ENCODE assay signal across 12 mouse cellular contexts in the genomic region with DNA sequence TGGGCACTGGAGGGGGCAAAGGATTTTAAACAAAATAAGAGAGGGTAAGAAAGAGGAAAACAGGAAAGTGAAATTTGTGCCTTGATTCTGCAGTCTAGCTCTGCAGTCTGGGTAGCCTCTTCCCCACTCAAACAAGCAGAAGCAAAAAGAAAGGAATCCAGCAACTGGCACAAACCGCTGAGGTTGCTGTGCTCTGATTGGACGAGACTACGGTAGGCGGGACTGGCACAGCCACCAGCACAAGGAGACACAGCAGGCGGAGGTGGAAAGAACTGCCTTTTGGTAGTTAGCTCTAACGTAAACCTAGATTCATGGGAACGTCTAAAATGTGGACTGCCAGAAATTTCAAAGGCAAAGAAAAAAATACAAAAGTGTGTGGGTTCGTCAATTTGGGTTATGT. TPM values are rescaled to one million over a fixed set of nuclear protein-coding genes. Genes with fewer than 3 reads are reported as not detected.
DNase-seq lines count a peak whose midpoint lies in the region; ATAC-seq and TF ChIP-seq lines count a peak whose summit lies in the region.
"Had no signal": no experiment of that assay in that cellular context is flagged by ENCODE, and none has a peak within 500 bp of the region (broad histone marks: within the 10 kb centered on the region; RNA-seq: fewer than 3 reads in every experiment).

No protein-coding gene starts in this region.

- WGBS in forebrain, embryonic 10.5 days: 2% methylated on average over 8 of the region's 8 CpGs
- WGBS in kidney, embryonic 15.5 days: 3% methylated on average over 8 of the region's 8 CpGs

- peak; percentile 10 for DNase-seq in 416B (ENCODE audit: low read depth)
- peak; percentile 78 for DNase-seq in cerebellum, adult 11 months
- DNase-seq in forebrain, embryonic 10.5 days (ENCODE audit: extremely low spot score, low spot score): peak; percentile 64
- DNase-seq in adipocyte (ENCODE audit: low spot score): no peak
- no peak for DNase-seq in right cerebral cortex, postnatal 25 days
- no peak for DNase-seq in layer of hippocampus, adult 2 months (ENCODE audit: low spot score in 2 of 2)
- DNase-seq: kidney, adult 8-10 months; liver had no signal

- H3K27ac ChIP-seq in forebrain, embryonic 10.5 days: no peak overlapping the region
- H3K27ac ChIP-seq in kidney, embryonic 15.5 days: no peak overlapping the region
- no peak overlapping the region for H3K27ac ChIP-seq in layer of hippocampus, adult 2 months

- no peak overlapping the region for H3K4me3 ChIP-seq in forebrain, embryonic 10.5 days
- H3K4me3 ChIP-seq in kidney, embryonic 15.5 days (replicated peaks): no peak overlapping the region
- no peak overlapping the region for H3K4me3 ChIP-seq in layer of hippocampus, adult 2 months

- H3K27me3 ChIP-seq in forebrain, embryonic 10.5 days (ENCODE audit: poor library complexity, severe bottlenecking): peaks cover 93% of the 10 kb centered on the region
- H3K27me3 ChIP-seq in kidney, embryonic 15.5 days: peaks cover 96% of the 10 kb centered on the region

- no peaks in the 10 kb centered on the region for H3K36me3 ChIP-seq in forebrain, embryonic 10.5 days (replicated peaks)
- H3K36me3 ChIP-seq in kidney, embryonic 15.5 days: no peaks in the 10 kb centered on the region

- peaks cover 22% of the 10 kb centered on the region for H3K4me1 ChIP-seq in forebrain, embryonic 10.5 days
- 0 out of 2 replicates have a peak, but pooled peaks cover 1% of the 10 kb centered on the region for H3K4me1 ChIP-seq in kidney, embryonic 15.5 days

- H3K4me2 ChIP-seq in kidney, embryonic 15.5 days: no peak overlapping the region

- no peak overlapping the region for H3K9ac ChIP-seq in kidney, embryonic 15.5 days

- no peaks in the 10 kb centered on the region for H3K9me3 ChIP-seq in forebrain, embryonic 10.5 days
- no peaks in the 10 kb centered on the region for H3K9me3 ChIP-seq in kidney, embryonic 15.5 days (replicated peaks)

- TF ChIP-seq CTCF in layer of hippocampus, adult 2 months (conservative IDR thresholded peaks at IDR 0.05): no peak

- ATAC-seq in megakaryocyte-erythroid progenitor cell, adult 5-6 weeks (replicated peaks; ENCODE audit: low FRiP score, low TSS enrichment, poor library complexity, severe bottlenecking): 0 out of 2 replicates have a peak, but pooled peaks have one; percentile 41
- ATAC-seq in kidney, embryonic 15.5 days (replicated peaks; ENCODE audit: low FRiP score): no peak

RNA-seq across cellular contexts. Expression of a gene that starts 11.4 kb away (rescaled TPM):
- polyA plus RNA-seq in forebrain, embryonic 10.5 days (2016; fragmentation: Nextera tagmentation; extraction: Ambion mirVana): 1.3 and 2.3 TPM in 2 replicates
- total RNA-seq in megakaryocyte-erythroid progenitor cell, adult 5-6 weeks (2014; fragmentation: Nextera tagmentation): not detected in 2 replicates
- total RNA-seq in megakaryocyte-erythroid progenitor cell, adult 5-6 weeks (2017): not detected in 2 replicates
- not detected in 2 replicates for polyA plus RNA-seq in kidney, embryonic 15.5 days (2015; fragmentation: Nextera tagmentation; extraction: Ambion mirVana)
- not detected for total RNA-seq in layer of hippocampus, adult 2 months (2021)
- total RNA-seq: MEL had no signal
- polyA plus RNA-seq: gonadal fat pad, adult 2 months had no signal

Comparison
In these comparisons a context has a peak if more than half of its experiments do, and no peak if none do; other contexts are left out.
1. DNase-seq: peak in 416B (single experiment), cerebellum, adult 11 months (single experiment) and forebrain, embryonic 10.5 days (single experiment); none in adipocyte (single experiment), right cerebral cortex, postnatal 25 days (single experiment) and layer of hippocampus, adult 2 months (0 of 2).